Mouse (Mus musculus) cerebellum, postnatal 25 days (tissue): Measurements from ENCODE around the gene Vsig10l.

Experiments used
- DNase-seq, 2 experiments: peaks; one replicate each; pipeline ENCODE4 v3.0.0; 2021; ENCODE audit warnings: mixed read lengths in 2 of 2

Gene Vsig10l

DNA sequence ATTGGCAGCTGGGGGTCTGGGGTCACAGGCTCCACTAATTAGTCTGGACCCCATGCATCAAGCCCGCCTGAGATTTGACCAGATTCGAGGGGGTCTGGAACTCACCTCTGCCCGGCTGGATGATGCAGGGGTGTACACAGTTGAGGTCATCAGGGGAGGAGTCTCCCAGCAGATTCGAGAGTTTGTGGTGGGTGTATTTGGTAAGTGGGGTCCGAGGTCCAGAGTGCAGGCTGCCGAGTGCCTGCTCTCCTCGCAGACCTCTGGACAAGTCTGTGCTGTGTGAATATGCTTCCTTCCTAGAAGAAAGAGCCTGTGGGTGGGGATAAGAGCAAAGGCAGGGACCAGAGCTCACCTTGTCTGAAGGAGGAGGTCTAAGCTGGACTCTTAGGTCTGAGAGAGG is 1.0 kb downstream of the Vsig10l start:
- DNase-seq, result no peak

DNA sequence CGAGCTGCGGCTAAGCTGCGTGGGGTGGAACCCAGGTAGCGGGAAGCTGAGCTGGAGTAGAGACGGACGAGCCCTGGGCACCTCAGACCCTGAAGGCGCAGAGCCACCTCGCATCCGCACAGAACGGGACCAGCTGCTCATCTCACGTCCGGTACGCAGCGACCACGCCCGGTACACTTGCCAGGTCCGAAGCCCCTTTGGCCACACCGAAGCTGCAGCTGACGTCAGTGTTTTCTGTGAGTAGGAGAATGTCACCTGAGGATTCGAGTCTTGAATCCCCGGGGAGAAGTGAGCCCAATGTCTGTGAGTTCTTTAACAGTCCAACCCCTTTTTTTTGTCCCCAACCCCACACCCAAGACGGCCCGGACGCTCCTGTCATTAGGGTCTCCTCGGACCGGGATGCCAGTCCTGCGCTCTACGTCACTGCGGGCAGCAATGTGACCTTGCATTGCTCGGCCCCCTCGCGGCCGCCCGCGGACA is 2.0 kb downstream of the Vsig10l start:
- DNase-seq, result no peak

GRCm38 (mm10) chr7:43465344-43466098 is 2.6 kb downstream of the Vsig10l start:
- DNase-seq, result peak; percentile 59 to 78

DNA sequence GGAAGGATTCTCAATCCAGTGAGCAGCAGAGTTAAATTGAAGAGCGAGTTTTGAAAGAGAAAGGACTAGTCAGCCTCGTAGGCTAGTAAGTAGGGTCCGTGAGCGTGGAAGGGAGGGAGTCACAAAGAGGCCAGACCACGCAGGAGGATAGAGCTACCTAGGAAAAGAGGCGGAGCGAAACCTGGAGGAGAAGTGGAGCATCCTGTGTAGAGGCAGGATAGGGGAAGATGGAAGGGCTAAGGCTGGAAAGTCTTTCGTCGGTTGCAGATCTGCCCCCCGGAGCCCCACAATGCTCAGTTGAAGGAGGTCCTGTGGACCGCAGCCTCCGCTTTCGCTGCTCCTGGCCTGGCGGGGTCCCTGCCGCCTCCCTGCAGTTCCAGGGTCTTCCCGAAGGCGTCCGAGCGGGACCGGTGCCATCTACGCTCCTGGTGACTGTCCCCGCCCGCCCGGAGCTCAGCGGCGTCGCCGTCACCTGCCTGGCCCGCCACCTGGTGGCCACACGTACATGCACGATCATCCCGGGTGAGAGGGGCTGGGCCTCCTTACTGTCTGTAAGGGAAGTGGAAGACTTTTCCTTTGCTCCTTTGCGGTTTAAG is 3.2 kb downstream of the Vsig10l start:
- peak; percentile 83 to 92 for DNase-seq

GRCm38 (mm10) chr7:43470373-43470772 is 7.4 kb downstream of the Vsig10l start:
- DNase-seq, result peak; percentile 42 to 68

DNA sequence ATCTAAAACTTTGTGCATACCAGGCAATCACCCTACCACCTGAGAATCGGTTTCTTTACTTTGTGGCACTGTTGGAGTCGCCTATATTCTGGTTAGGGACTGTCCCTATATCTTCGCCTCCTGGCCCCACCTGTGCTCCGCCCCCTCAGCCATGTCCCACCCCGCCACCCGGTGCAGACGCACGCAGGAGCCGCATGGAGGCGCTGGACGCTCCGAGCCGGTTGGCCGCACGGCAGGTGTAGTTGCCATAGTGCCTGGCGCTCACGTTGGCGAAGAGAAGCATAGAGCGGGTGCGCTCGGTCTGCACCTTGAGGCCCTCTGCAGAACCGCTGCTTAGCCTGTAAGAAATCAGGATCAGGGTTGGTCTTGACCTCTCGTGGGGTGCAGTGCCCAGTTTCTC is 12.8 kb downstream of the Vsig10l start:
- peak in 1 of 2 experiments; percentile 50 for DNase-seq

DNA sequence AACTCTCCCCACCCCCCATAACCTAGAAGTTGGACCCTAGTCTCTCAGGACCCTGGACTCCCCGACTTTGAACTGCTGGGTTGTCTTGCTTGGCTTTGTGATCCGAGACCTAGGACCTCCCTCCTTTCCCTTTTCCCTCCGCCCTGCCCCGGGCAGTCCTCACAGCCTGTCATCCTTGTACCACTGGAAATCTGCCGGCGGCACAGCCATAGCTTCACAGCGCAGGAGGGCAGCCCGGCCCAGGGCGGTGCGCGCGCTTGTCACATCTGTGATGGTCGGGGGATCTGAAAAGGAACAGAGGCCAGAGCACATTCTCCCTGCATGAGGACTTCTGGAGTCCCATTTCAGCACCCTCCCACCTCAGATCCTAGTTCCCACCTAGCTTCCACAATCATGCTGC is 13.4 kb downstream of the Vsig10l start:
- DNase-seq, result no peak

DNA sequence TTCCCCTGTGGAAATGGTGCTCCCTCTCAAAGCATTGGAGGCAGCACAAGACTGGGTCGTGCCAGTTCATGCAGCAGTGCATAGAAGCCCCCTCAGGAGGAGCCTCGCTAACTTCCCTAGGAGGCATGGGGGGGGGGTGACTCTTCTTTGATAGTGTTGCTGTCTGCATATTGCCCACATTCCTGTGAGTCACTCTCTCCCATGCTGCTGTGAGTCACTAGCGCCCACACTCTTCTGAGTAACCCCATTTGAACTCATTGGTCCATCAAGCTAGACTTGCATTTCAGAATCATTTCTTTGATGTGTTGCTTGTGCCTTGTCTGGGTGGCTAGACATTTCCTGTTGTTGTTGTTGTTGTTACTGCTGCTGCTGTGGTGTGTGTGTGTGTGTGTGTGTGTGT is 18.2 kb downstream of the Vsig10l start:
- DNase-seq, result no peak

DNA sequence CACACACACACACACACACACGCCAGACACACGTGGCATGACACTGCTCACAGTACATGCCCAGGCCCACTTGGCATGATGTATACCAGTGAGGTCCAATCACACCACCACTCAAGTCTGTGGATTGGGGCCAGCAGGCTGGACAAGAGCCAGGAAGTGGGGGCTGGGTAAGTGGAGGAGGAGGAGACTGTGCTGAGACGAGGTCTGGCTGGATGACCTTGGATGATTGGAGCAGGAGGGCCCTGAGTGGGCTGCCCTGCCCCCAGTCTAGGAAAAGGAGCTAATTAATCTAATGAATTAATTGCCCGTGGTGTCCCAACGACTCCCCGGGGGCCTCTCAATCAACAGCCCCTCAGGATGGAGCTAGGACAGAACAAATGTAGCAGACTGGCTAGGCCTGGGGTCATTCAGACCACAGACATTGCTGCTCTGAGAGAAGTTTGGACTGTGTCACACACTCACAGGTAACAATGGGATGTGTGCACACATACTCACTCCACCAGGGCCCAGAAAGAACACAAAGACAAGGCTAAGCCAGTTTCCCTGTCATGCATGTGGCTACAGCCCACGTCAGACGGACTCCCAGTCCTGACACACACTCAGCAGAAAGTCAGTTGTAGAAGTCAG is 19.3 kb downstream of the Vsig10l start:
- peak; percentile 43 to 62 for DNase-seq

DNA sequence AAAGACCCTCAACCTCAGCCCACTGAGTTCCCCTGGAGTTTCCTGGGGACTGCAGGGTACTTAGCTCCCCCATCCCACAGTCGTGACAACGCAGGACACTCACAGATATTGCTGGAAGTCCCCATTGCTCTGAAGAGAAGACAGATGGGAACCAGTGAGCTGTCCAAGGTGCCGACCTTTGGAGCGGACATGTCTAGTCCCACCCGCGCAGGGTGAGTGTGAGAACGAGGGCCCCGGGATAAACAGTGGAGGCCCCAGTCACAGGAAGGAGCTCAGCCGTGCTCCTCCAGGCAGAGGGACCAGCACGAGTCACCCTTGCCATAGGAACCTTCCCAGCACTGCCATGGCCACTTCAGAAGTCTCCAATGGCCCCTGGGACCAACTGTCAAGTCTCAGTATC is 20.3 kb downstream of the Vsig10l start:
- no peak for DNase-seq

- DNase-seq, result peak; percentile 38 to 59
Observed at GRCm38 (mm10) chr7:43488646-43489045, 25.7 kb downstream of the Vsig10l start.

DNA sequence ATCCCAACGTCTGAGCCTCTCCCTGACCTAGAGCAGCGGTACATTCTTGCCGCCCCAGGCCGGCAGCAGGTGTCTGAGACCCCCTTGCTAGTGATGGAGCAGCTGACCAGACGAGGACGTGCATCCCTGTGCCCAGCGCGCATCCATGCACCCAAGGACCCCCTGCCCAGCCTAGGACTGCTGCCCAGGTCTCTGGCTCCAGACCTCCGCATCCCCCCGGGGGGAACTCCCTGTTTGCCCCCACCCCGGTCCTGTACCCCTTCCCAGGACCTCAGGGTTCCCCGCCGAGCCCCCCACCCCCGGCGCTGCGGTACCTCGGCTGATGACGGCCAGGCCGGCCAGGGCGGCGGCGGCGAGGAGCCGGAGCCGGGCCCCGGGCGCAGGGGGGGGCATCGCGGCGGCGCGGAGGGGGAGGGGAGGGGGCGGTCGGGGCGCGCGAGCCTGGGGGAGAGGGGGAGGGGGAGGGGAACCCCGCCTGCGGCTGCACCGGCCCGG is 26.7 kb downstream of the Vsig10l start, which contains the start of gene Iglon5:
Iglon5 (minus strand) TSS at position 445 of the 495 bp plus-strand sequence.
- DNase-seq, result peak in 1 of 2 experiments; percentile 55

DNA sequence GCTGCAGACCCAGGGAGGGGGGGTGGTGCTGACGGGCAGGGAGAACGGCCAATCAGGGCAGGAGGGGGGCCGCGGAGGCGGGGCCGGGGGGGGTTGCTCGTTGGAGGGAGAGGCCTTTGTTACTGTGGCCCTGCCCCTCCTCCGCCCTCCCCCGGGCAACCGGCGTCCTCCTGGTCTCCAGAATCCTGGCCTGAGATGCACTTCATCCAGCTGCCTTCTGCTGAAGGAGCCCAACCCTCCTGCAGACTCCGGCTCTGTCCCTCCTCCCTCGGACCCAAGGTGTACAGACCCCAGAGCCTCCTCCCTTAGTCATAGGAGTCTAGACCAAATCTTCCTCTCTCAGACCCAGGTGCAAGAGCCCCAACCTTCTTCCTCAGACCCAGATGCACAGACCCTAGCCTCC is 27.2 kb downstream of the Vsig10l start:
- DNase-seq, result peak; percentile 89 to 95

DNA sequence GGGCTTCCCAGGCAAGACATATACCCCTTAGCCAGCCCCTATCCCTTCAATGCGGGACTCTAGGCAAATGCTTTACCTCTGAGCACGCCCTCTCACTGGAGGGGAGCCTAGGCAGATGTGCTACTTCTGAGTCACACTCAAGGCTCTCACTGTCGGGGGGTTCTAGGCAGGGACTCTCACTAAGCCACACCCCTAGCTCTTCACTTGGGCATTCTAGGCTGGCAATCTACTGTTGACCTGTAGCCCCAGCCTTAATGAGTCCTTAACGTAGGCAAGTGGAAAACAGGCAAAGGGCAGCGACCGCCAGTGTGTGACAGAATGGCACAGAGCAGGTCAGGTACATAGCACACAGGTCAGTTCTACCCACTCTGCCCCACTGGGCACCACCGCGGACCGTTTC is 27.9 kb downstream of the Vsig10l start:
- DNase-seq, result no peak

DNA sequence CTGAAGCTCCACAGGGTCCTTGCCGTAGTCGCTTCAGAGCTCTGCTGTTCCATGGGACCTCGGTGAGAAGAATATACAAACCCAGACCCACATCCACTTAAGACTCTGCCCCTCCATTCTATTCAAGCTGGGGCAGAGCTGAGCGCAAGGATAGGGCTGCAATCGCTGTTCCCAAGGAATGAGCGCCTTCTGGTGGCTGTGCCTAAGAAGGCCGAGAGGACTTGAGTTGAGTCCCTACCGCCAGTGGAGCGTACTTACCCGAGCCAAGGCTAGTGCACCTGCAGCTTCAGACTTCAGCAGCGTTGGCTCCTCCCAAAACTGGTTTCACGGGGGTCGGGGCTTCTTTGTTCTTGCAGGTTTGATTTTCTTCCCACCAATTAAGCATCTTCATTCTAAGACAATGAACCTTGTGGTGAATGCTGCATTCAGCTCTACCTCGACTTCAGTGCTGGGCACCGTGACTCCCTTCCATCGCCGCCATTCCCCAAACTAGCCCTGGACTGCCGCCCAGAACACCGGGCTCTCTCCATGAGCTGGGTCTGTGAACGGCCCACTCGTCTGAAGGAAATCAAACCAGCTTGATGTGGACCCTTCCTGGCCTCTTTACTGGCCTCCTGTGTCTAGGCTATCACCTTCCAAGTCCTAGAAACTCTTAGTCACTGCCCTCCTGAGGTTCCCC is 32.5 kb downstream of the Vsig10l start:
- peak; percentile 78 to 89 for DNase-seq

GRCm38 (mm10) chr7:43511707-43512478 is 48.9 kb downstream of the Vsig10l start:
- DNase-seq, result no peak

GRCm38 (mm10) chr7:43512519-43512918 is 49.6 kb downstream of the Vsig10l start:
- DNase-seq, result no peak

- no peak for DNase-seq
Observed at GRCm38 (mm10) chr7:43515076-43515475, 52.1 kb downstream of the Vsig10l start.

GRCm38 (mm10) chr7:43518341-43518740 is 55.4 kb downstream of the Vsig10l start:
- DNase-seq, result peak; percentile 53 to 59
